Mouse (Mus musculus) forebrain, postnatal 0 days (tissue): ENCODE measurements around the gene Gadd45b. TPM values are rescaled to one million over a fixed set of nuclear protein-coding genes. Genes with fewer than 3 reads are reported as not detected.

Source experiments
- ATAC-seq: fragments of 200-750 bp; cut with Nextera tagmentation; 2 replicates; pipeline ENCODE4 v1.8.0; 2017; ENCODE audit warnings: mild to moderate bottlenecking, moderate library complexity
- DNase-seq: peaks from one replicate; pipeline ENCODE4 v3.0.0-alpha.2; 2015
- H3K27ac ChIP-seq: fragments of 300-500 bp; sonication (generic); 2 replicates; pipeline ENCODE4 v1.5.1; 2014; ENCODE audit warnings: low read depth, mild to moderate bottlenecking, antibody characterized with exemption, low read length, moderate library complexity, mixed read lengths
- H3K27me3 ChIP-seq: fragments of 300-500 bp; sonication (generic); 2 replicates; pipeline ENCODE4 v1.6.1; 2014; ENCODE audit warnings: mild to moderate bottlenecking, low read length, mixed read lengths; ENCODE audit not compliant: insufficient read depth
- H3K36me3 ChIP-seq: fragments of 300-500 bp; sonication (generic); 2 replicates; pipeline ENCODE4 v1.6.1; 2014; ENCODE audit warnings: mild to moderate bottlenecking, moderate library complexity; ENCODE audit not compliant: insufficient read depth
- H3K4me1 ChIP-seq: fragments of 300-500 bp; sonication (generic); 2 replicates; pipeline ENCODE4 v1.6.1; 2014; ENCODE audit warnings: antibody characterized with exemption; ENCODE audit not compliant: insufficient read depth
- H3K4me2 ChIP-seq: fragments of 300-500 bp; sonication (generic); 2 replicates; pipeline ENCODE4 v1.6.1; 2014; ENCODE audit warnings: low read depth, mild to moderate bottlenecking, moderate library complexity
- H3K4me3 ChIP-seq: fragments of 300-500 bp; sonication (generic); 2 replicates; pipeline ENCODE4 v1.5.1; 2014; ENCODE audit warnings: low read depth, low read length, mixed read lengths
- H3K9ac ChIP-seq: fragments of 300-500 bp; sonication (generic); 2 replicates; pipeline ENCODE4 v1.6.1; 2014; ENCODE audit warnings: mild to moderate bottlenecking
- H3K9me3 ChIP-seq: fragments of 300-500 bp; sonication (generic); 2 replicates; pipeline ENCODE4 v1.6.1; 2016; ENCODE audit warnings: low read length
- CTCF ChIP-seq: sonication (generic); IDR thresholded peaks from 2 replicates; pipeline ENCODE4 v1.5.1; 2016; ENCODE audit warnings: antibody characterized with exemption, control low read depth, low read depth
- WGBS: fragments of 180-500 bp; shearing (Covaris S2); extraction: QIAGEN DNeasy Blood & Tissue Kit; methylation state at CpG from one replicate; pipeline ENCODE4 v1.1.7; 2014; 5-methylcytosine and 5-hydroxymethylcytosine counted together
- polyA plus RNA-seq: library from polyadenylated mRNA; unstranded; fragments of >200 nt; fragmentation: Nextera tagmentation; extraction: Ambion mirVana; gene quantifications from 2 replicates; pipeline ENCODE4 v1.2.1, GENCODE M21; 2015
- total RNA-seq: library from RNA; depleted of rRNA; stranded (reverse); fragments of >200 nt; gene quantifications from 2 replicates; pipeline ENCODE4 v1.2.3, GENCODE M21; 2014

Gadd45b gene
- total and polyA plus RNA-seq, 2 experiments from 2014 or later: 5.0 to 7.7 TPM

GRCm38 (mm10) chr10:80956901-80957300 lies 27.0 kb downstream of the Gadd45b start:
- no peak overlapping the region for H3K4me3 ChIP-seq
- no peaks in the 10 kb centered on the region for H3K9me3 ChIP-seq
- TF ChIP-seq CTCF: no peak
- no peak for DNase-seq
- H3K9ac ChIP-seq: no peak overlapping the region
- no peak for ATAC-seq
- H3K27ac ChIP-seq: no peak overlapping the region
- no peaks in the 10 kb centered on the region for H3K36me3 ChIP-seq
- no peaks in the 10 kb centered on the region for H3K4me1 ChIP-seq
- no peak overlapping the region for H3K4me2 ChIP-seq
- no peaks in the 10 kb centered on the region for H3K27me3 ChIP-seq
- WGBS: 85% methylated on average over 6 of the region's 6 CpGs

- H3K27ac ChIP-seq: no peak overlapping the region
- no peaks in the 10 kb centered on the region for H3K4me1 ChIP-seq
- no peak overlapping the region for H3K4me3 ChIP-seq
- no peak for ATAC-seq
- H3K9me3 ChIP-seq: no peaks in the 10 kb centered on the region
- H3K9ac ChIP-seq: no peak overlapping the region
- TF ChIP-seq CTCF: no peak
- H3K27me3 ChIP-seq: no peaks in the 10 kb centered on the region
- no peak for DNase-seq
- WGBS: 66% methylated on average over 4 of the region's 4 CpGs
- no peaks in the 10 kb centered on the region for H3K36me3 ChIP-seq
- no peak overlapping the region for H3K4me2 ChIP-seq
These were observed 27.9 kb downstream of the Gadd45b start for GRCm38 (mm10) chr10:80957791-80958190.

- ATAC-seq: no peak
- WGBS: 93% methylated on average over 5 of the region's 5 CpGs
These were observed 29.2 kb downstream of the Gadd45b start for GRCm38 (mm10) chr10:80958979-80959637.

DNA sequence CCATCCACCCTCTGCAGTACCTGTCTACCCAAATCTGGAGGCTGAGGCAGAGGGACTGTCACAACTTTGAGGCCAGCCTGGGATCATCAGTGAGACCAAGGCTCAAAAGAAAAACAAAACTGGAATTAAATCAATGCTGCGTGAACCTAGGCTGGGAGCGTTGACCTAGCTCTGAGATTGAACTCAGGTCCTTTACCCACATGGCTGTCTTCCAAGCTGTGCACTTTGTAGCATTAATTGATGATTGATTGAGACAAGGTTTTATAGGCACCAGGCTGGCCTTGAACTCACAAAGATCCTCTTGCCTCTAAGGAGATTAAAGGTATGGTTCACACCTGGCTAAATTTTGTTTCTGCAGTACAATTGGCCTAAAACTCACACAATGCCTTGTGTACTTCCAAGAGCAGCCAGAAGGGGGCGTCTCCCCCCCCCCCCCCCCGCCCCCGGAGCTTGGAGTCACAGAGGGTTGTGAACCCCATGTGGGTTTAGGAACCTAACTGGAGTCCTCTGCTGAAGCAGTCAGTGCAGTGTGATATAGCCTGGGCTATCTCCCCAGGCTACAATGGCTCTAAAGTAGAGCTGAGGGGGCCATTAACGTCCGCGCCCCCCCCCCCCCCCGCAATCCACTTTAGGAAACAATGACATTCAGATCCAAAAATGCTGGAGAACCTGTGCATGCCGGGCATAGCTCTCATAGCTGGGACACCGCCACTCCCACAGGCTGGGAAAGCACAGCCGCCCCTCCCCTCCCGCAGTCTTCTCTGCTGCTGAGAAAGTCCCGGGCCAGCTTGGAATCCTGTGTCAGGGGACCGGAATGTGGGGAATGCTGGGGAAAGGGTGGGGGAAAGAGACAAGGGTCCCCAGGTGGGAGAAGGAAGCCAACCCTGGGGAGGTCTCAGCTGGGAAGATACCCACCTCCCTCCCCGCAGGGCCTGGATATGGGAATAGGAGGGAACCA lies 31.0 kb downstream of the Gadd45b start:
- Histone ChIP-seq H3K27ac (no peak overlapping the region), H3K4me2 (no peak overlapping the region), H3K9ac (no peak overlapping the region), H3K4me1 (no peaks in the 10 kb centered on the region), H3K4me3 (no peak overlapping the region), H3K36me3 (no peaks in the 10 kb centered on the region), H3K9me3 (no peaks in the 10 kb centered on the region), H3K27me3 (no peaks in the 10 kb centered on the region)
- ATAC-seq (no peak), DNase-seq (no peak)
- 15% methylated on average over 14 of the region's 16 CpGs for WGBS
- peak; percentile 49 for TF ChIP-seq CTCF

More at GRCm38 (mm10) chr10:80958979-80959637, 29.2 kb downstream of the Gadd45b start:
- Histone ChIP-seq H3K36me3 (no peaks in the 10 kb centered on the region), H3K9ac (no peak overlapping the region), H3K4me1 (no peaks in the 10 kb centered on the region), H3K4me2 (no peak overlapping the region), H3K9me3 (no peaks in the 10 kb centered on the region), H3K4me3 (no peak overlapping the region), H3K27me3 (no peaks in the 10 kb centered on the region), H3K27ac (no peak overlapping the region)
- no peak for DNase-seq
- no peak for TF ChIP-seq CTCF

DNA sequence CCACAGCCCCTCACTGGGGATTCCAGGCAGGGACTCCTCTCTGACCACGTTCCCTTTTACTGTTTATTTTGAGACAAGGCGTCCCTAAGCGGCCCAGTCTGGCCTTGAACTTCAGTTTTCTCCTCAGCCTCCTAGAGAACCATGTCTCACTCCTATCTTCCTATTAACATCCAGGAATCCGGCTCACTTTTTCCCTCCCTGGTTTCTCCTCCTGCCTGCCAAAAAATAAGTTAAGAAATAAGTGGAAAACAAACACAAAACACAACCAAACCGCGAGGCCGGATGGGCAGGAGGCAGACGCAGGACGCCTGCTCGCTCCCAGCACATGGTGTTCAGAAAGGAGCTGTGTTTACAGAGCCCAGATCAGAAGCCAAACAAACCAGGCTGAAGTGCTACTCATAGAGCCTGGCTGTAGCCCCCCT lies 32.2 kb downstream of the Gadd45b start:
- ATAC-seq (no peak), DNase-seq (no peak)
- no peak for TF ChIP-seq CTCF
- Histone ChIP-seq H3K4me2 (no peak overlapping the region), H3K9me3 (no peaks in the 10 kb centered on the region), H3K27ac (no peak overlapping the region), H3K9ac (no peak overlapping the region), H3K4me1 (no peaks in the 10 kb centered on the region), H3K4me3 (no peak overlapping the region), H3K27me3 (no peaks in the 10 kb centered on the region), H3K36me3 (no peaks in the 10 kb centered on the region)
- 52% methylated on average over 10 of the region's 10 CpGs for WGBS

DNA sequence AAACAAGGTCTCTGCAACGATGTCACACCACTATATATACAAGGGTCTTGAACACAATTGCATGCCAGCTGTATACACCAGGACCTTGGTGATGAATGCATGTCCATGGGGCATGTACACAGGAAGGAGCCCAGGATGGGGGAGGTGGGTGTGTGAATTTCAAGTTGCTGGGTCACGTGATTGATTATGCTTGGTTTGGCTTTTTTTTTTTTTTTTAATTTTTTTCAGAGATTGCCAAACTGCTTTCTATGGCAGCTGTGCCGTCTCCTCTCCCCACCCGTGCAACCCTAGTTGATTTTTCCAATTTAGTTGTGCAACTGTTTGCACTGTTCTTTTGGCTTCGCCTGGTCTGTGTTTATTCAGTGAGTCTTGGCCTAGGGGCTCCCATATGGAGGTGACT lies 32.7 kb downstream of the Gadd45b start:
- H3K36me3 ChIP-seq: no peaks in the 10 kb centered on the region
- H3K9me3 ChIP-seq: no peaks in the 10 kb centered on the region
- H3K4me3 ChIP-seq: no peak overlapping the region
- no peaks in the 10 kb centered on the region for H3K27me3 ChIP-seq
- no peak overlapping the region for H3K4me2 ChIP-seq
- no peak for TF ChIP-seq CTCF
- ATAC-seq (peak; percentile 26; the same call in 1 of the 2 replicates), DNase-seq (no peak)
- no peak overlapping the region for H3K9ac ChIP-seq
- H3K27ac ChIP-seq: no peak overlapping the region
- 59% methylated on average over 5 of the region's 5 CpGs for WGBS
- no peaks in the 10 kb centered on the region for H3K4me1 ChIP-seq
